Mouse (Mus musculus) brain, embryonic 14.5 days (tissue): ENCODE data around the gene Cby3.

Source experiments
- CTCF ChIP-seq: fragments of 200-500 bp; IDR thresholded peaks from 2 replicates; pipeline ENCODE4 v1.5.1; 2012; ENCODE audit warnings: inconsistent platforms, mild to moderate bottlenecking, moderate library complexity, borderline replicate concordance; ENCODE audit not compliant: insufficient read depth, insufficient read length; ENCODE audit errors: extremely low read depth
- POLR2A ChIP-seq: fragments of 200-500 bp; IDR thresholded peaks from 2 replicates; pipeline ENCODE4 v1.6.1; 2012; ENCODE audit warnings: mild to moderate bottlenecking, inconsistent platforms, borderline replicate concordance; ENCODE audit not compliant: poor library complexity, insufficient read depth, insufficient read length, severe bottlenecking; ENCODE audit errors: extremely low read depth

- TF ChIP-seq CTCF (no peak), POLR2A (no peak)
These were observed 22.0 kb downstream of the Cby3 start for GRCm38 (mm10) chr11:50376156-50376790.
